Mouse (Mus musculus) Muller cell, postnatal 12 days (primary cell): ENCODE measurements around the gene Trak1.

ENCODE experiments used
- DNase-seq: peaks from one replicate; pipeline ENCODE4 v3.0.0-alpha.2; 2015; ENCODE audit errors: inconsistent ontology term

Trak1 gene

GRCm38 (mm10) chr9:121295221-121295620 lies 2.1 kb upstream of the Trak1 start:
- DNase-seq: no peak

- no peak for DNase-seq
These were observed 730 bp downstream of the Trak1 start for GRCm38 (mm10) chr9:121298065-121298398.

- DNase-seq: no peak
These were observed 1.2 kb downstream of the Trak1 start for GRCm38 (mm10) chr9:121298411-121299091.

GRCm38 (mm10) chr9:121299223-121299755 lies 2.0 kb downstream of the Trak1 start:
- DNase-seq: no peak

GRCm38 (mm10) chr9:121299976-121300570 lies 2.8 kb downstream of the Trak1 start:
- no peak for DNase-seq

GRCm38 (mm10) chr9:121301041-121301920 lies 4.0 kb downstream of the Trak1 start:
- no peak for DNase-seq

GRCm38 (mm10) chr9:121302543-121302942 lies 5.2 kb downstream of the Trak1 start:
- DNase-seq: no peak

GRCm38 (mm10) chr9:121303086-121303485 lies 5.8 kb downstream of the Trak1 start:
- no peak for DNase-seq

GRCm38 (mm10) chr9:121303748-121304147 lies 6.4 kb downstream of the Trak1 start:
- DNase-seq: no peak

GRCm38 (mm10) chr9:121304520-121304919 lies 7.2 kb downstream of the Trak1 start:
- DNase-seq: no peak

- DNase-seq: no peak
These were observed 8.2 kb downstream of the Trak1 start for GRCm38 (mm10) chr9:121305456-121305855.

- DNase-seq: no peak
These were observed 12.0 kb downstream of the Trak1 start for GRCm38 (mm10) chr9:121309287-121309686.

GRCm38 (mm10) chr9:121310501-121310900 lies 13.2 kb downstream of the Trak1 start:
- DNase-seq: no peak

- DNase-seq: no peak
These were observed 14.5 kb downstream of the Trak1 start for GRCm38 (mm10) chr9:121311846-121312236.

- no peak for DNase-seq
These were observed 15.1 kb downstream of the Trak1 start for GRCm38 (mm10) chr9:121312237-121312891.

GRCm38 (mm10) chr9:121313656-121314374 lies 16.5 kb downstream of the Trak1 start:
- peak; percentile 53 for DNase-seq

- no peak for DNase-seq
These were observed 17.3 kb downstream of the Trak1 start for GRCm38 (mm10) chr9:121314541-121315152.

- DNase-seq: no peak
These were observed 18.7 kb downstream of the Trak1 start for GRCm38 (mm10) chr9:121315901-121316595.

- DNase-seq: peak; percentile 56
These were observed 19.5 kb downstream of the Trak1 start for GRCm38 (mm10) chr9:121316621-121317405.
